Mouse (Mus musculus): ENCODE data around the gene Pcsk1n.

The Pcsk1n gene

DNA sequence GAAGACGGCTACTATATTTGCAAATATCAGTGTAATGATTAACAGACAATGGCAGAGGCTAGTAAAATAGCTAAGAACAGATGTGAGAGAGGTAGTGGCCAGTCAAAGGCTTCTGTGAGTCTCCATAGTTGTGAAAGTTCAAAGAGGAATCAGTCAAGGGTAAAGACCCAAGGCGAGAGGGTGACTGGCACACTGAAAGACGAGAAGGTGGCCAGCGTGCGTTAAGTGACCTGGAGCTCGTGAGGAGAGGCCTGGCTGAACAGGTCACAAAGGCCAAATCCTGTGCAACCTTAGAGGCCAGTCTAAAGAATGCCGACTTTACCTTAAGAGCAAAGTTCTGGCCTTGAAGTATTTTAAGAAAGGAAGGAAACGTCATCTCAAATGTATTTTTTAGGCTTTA is 26.0 kb downstream of the Pcsk1n start:
- no peak for DNase-seq (ENCODE audit: low read depth in 2 of 2, low spot score in 2 of 2)

DNA sequence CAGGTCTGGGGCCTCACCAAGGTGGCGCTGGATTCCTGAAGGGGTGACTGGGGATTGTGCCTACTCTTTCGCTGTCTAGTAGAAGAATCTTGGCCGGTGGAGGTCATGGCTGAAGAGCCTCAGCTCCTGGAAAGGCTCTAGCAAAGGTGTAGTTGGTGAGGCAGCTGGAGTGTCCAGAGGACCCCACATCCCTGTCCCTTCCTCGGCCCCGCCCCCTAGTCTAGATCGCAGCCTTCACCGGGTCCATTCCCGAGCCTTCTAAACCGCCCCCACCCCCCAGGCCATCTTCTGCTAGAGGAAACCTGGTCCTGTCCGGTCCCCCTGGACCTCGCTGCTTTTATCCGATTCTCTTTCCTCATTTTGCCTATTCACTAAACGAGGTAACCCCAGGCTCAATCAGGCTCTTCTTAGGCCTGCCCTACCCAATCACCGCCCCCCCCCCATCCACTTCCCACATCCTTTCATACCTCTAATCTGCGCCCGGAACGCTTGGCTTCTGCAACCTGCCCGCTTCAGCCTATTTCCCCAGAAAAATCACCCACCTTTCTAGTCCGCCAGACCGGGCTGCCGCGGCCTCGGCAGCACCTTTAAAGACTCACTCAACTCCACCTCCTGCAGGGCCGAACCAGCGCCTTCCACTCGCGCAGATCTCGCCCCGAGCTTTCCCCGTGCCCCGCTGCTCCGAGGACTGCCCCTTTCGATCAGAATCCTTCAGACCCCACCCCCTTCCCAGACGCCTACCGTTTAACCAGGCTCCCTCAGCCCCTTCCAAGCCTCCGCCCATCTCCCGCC is 27.7 kb downstream of the Pcsk1n start, which contains the start of gene Hdac6:
Gene Hdac6, minus strand, starts transcription at position 782 of the 792 bp plus-strand sequence.
- DNase-seq (ENCODE audit: low read depth in 2 of 2, low spot score in 2 of 2): no peak

DNA sequence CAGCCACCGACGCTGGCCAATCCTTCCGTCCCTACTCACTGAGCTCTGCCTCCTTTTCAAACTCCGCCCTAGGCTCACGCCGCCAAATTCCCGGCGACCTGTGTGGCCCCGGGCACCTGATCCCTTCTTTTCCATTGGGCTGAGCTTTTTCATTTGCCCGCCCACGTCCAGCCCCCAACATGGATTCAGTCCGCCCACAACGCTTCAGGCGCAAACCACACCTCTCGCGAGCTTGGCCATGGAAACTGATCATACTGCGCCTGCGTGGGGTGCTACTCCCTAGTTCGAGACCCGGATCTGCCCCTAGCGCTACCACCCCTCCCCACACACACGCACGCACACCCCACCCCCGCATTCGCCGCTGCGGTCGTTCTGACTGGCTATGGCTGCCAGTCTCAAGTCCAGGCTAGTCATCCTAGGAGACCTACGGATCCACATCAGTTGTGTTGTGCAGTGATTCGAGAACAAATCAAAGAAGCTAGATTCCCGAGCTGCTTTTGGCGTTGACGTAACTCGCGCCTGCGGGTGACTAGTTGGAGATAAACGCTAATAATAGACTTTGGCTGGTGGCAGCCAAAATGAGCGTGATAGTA is 28.4 kb downstream of the Pcsk1n start:
- DNase-seq (ENCODE audit: low read depth in 2 of 2, low spot score in 2 of 2): peak; percentile 78 to 79

DNA sequence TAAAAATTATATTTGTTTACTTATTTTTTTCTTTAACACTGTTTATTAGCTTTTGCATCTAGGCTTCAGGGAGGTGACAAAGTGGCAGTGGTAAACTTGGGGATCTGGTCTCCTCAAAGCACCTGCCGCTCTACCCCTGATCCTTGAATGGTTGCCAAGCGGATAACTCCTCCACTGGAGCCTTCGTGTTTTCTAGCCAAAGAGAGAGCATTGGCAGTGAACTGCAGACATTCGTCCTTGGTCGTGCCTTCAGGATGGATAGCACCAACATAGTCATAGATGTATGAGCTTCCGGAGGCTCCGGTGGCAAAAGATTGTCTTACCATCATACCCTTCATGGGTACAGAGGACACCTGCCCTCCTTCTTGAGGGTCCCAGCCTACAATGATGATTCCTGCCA is 30.5 kb downstream of the Pcsk1n start:
- DNase-seq (ENCODE audit: low read depth in 2 of 2, low spot score in 2 of 2): no peak

DNA sequence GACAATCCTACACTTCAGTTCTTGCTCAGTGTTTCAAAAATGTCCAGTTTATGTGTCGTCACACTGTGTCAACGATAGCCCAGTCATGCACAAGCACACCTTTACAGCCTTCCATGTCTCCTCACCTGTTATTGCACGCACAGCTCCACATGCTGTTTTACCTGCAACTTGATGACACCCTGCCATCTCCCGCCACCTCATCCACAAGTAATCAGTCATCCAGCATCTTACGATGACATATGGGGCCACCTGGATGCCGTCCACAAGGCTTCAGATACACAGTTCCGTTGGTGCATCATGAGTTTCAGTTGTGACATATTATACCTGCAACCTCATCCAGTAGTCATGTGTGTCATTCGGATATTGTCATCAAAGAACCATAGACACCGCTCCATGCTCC is 39.2 kb downstream of the Pcsk1n start:
- no peak for DNase-seq (ENCODE audit: low read depth in 2 of 2, low spot score in 2 of 2)

DNA sequence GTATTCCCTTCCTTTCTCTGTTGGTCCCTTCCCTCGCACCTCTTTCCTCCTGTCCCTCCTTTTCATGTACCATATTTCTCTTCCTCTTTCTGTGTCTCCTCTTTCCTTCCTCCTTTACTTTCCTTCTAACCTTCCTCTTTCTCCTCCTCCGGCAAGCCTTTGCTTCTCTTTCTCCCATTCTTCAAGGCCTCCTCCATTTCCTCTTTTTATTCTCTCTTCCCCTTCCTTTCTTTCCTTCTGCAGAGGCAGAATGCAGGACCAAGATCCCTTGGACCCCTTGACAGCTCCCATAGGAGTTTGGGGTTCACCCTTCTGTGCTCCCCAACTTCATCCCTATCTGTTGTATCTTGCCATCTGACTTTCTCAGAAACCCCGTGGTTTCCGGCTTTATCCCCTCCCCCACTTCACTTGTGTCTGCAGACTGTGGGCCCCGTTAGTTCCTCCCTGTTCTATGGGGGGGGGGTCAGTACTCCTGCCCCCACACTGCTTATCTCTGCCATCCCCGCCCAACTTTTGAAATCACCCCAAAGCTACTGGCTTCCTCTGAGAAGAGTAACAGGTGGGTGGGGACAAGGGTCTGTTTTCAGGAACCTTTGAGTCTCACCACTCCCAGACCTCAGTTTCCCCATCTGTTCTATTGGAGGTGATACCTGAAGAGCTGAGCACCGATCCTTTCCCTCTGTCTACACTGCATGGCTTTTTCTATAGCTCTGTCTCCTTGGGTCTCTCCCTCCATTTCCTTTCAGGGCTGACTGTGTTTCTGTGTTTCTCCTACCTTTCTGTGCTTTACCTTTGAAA is 44.4 kb downstream of the Pcsk1n start:
- peak in 1 of 2 experiments; percentile 3 for DNase-seq (ENCODE audit: low read depth in 2 of 2, low spot score in 2 of 2)

DNA sequence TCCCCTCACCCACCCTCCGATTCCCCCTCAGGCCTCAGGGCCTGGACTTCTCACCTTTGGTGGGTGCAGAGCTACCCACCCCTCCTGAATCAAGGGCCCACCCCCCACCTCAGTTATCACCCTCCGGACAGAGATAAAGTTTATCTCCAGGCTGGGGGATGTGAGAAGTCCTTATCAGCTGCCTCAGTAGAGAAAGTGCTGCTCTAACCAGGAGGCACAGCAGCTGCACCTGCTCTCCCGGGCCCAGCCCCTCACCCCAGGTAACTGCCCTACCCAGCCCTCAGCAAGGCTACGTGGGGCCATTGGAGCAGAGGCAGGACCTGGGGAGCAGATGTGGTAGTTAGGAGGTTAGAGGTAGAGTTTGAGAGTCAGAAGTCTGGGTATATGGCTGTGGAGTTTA is 46.5 kb downstream of the Pcsk1n start:
- DNase-seq (ENCODE audit: low read depth in 2 of 2, low spot score in 2 of 2): no peak

DNA sequence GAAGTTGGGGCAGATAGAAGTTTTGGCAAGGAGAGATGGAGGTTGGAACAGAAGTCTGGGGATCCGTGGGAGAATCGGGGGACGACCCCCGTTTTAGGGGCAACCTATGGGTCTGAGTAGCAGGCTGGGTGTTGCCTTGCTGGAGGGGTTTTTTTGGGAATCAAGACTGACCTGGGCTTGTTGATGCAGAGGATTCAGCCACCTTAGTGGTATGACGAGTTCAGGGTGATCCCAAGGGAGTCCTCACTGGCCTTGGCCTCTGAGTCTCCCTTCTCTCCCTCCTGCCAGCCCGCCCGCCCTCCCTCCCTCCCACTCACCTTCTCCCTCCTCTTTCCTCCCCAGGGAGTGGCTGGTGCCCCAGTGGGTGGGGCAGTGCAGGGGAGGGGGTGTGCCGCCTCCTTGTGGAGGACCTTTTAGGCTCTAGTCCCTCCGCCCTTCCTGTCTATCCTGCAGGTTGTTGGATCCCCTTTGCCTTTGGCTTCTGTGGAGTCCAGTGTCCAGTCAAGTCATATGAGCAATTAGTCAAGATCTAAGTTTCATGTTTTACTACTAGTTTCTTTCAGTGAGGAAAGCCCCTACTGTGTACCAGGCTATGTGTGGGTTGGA is 48.1 kb downstream of the Pcsk1n start:
- no peak for DNase-seq (ENCODE audit: low read depth in 2 of 2, low spot score in 2 of 2)

DNA sequence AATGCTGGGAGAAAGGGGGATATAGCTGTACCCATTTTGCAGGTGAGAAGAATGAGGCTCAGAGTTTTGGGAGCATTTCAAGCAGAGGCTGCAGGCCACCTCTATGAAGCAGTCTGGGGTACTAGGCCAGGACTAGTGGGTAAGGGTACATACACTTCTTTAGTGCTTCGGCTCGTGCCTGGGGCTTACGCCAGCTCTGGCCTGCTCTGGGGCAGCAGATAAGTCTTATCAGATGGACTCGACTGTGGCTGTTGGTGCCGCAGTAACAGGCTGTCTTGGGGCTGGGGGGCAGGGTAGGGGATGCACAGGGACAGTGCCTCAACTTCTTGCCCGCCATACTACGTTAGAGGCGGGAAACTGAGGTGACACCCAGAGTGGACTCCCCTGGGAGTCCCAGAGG is 48.6 kb downstream of the Pcsk1n start:
- DNase-seq (ENCODE audit: low read depth in 2 of 2, low spot score in 2 of 2): no peak

DNA sequence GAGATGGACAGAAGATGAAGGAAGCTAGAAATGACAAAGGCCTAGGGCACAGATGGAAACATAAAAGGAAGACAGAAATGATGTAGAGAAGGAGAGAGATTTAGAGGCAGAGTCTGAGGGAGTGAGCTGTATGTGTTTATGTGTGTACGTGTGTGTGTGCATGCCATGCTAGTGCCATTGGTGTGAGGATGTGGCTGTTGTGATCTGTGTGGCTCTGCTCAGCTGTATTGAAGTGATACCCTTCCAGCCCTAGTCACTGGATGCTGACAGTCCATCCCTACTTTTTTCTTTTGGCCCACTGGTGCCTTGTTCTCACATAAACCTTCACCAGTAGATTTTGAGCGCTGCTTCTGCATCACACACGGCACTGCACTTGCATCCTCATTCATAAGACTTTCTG is 49.3 kb downstream of the Pcsk1n start:
- no peak for DNase-seq (ENCODE audit: low read depth in 2 of 2, low spot score in 2 of 2)

DNA sequence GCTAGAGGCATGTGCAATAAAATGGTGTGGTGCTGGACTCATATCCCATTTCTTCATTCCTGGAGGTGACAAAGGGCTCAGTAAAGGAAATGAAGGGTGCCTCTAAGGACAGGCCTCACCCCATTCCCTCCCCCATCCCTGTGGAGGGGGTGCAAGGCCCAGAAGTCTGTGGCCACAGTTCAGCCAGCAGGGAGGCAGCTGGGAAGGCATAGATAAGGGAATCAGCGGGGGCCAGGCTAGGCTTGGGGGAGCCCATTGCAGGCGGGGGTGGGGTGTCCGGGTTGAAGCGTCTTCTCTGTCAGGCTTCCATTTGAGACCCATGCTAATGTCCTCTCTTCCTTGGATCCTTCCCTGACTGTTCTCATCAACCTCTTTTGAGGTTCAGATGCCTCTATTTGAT is 51.7 kb downstream of the Pcsk1n start:
- no peak for DNase-seq (ENCODE audit: low read depth in 2 of 2, low spot score in 2 of 2)
